Mouse (Mus musculus): ENCODE data around the gene Efna5. TPM values are rescaled to one million over a fixed set of nuclear protein-coding genes. Genes with fewer than 3 reads are reported as not detected.

The Efna5 gene
- polyA plus RNA-seq, 1 experiment from 2014 or later, result 59.8 TPM

- peaks cover 4% of the 10 kb centered on the region for H3K4me1 ChIP-seq
- H3K36me3 ChIP-seq (replicated peaks), result no peaks in the 10 kb centered on the region
- no peak overlapping the region for H3K9ac ChIP-seq
- no peaks in the 10 kb centered on the region for H3K9me3 ChIP-seq
- H3K4me2 ChIP-seq, result no peak overlapping the region
- H3K4me3 ChIP-seq, result no peak overlapping the region
- WGBS, result 40% methylated on average over 1 of the region's 1 CpGs
- H3K27ac ChIP-seq, result no peak overlapping the region
- no peak for ATAC-seq (replicated peaks)
- no peaks in the 10 kb centered on the region for H3K27me3 ChIP-seq (replicated peaks)
Observed at GRCm38 (mm10) chr17:62680737-62681136, 200.4 kb downstream of the Efna5 start.

DNA sequence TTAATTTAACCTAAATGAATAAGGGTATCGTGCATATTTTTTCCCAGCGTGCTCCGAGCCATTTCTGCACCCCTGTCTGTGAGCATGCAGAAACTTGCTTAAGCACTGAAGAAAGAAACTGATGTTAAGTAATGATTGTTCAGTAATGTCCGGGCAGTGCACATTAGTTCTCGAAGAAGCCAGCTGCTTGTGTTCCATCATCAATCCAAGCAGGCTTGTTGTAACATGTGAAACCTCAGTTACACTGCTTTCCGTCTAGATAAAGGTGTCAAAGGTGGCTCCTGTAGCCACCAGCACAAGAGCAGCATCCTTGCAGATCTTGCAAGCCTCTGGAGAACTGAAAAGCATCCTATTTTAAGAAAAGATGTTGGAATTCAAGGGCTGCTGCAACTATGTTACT lies 204.3 kb downstream of the Efna5 start:
- Histone ChIP-seq H3K4me1 (peaks cover 6% of the 10 kb centered on the region), H3K27ac (no peak overlapping the region), H3K27me3 (replicated peaks) (no peaks in the 10 kb centered on the region), H3K4me2 (no peak overlapping the region), H3K4me3 (no peak overlapping the region), H3K9ac (no peak overlapping the region), H3K36me3 (replicated peaks) (no peaks in the 10 kb centered on the region), H3K9me3 (no peaks in the 10 kb centered on the region)
- 75% methylated on average over 6 of the region's 6 CpGs for WGBS
- no peak for ATAC-seq (replicated peaks)

- Histone ChIP-seq H3K4me3 (no peak overlapping the region), H3K9ac (no peak overlapping the region), H3K4me2 (no peak overlapping the region), H3K36me3 (replicated peaks) (no peaks in the 10 kb centered on the region), H3K9me3 (no peaks in the 10 kb centered on the region), H3K27ac (no peak overlapping the region), H3K4me1 (peaks cover 10% of the 10 kb centered on the region), H3K27me3 (replicated peaks) (no peaks in the 10 kb centered on the region)
- 57% methylated on average over 6 of the region's 6 CpGs for WGBS
- ATAC-seq (replicated peaks), result no peak
Observed at GRCm38 (mm10) chr17:62676409-62676808, 204.7 kb downstream of the Efna5 start.

GRCm38 (mm10) chr17:62675811-62676255 lies 205.3 kb downstream of the Efna5 start:
- Histone ChIP-seq H3K9me3 (no peaks in the 10 kb centered on the region), H3K27me3 (replicated peaks) (no peaks in the 10 kb centered on the region), H3K27ac (no peak overlapping the region), H3K36me3 (replicated peaks) (no peaks in the 10 kb centered on the region), H3K4me1 (peaks cover 11% of the 10 kb centered on the region), H3K4me2 (no peak overlapping the region), H3K4me3 (no peak overlapping the region), H3K9ac (no peak overlapping the region)
- WGBS, result 39% methylated on average over 5 of the region's 5 CpGs
- no peak for ATAC-seq (replicated peaks)

DNA sequence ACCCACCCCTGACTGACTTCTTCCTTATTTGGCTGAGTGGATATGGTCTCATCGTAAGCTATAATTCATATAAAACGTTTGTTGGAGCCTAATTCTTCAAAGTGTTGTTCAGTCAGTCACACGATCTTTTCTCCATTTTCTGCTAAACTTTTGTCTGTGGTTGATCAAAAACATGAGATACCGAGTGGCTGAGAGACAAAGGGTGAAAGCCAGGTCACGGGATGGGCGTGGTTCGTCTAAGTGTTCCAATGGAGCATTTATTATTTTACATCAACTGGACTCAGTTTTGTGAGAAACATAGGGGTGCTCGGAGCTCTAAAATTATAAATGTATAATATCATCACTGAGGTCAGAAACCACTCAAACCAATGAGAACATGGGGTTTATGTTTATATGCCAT lies 209.0 kb downstream of the Efna5 start:
- Histone ChIP-seq H3K4me2 (no peak overlapping the region), H3K4me3 (no peak overlapping the region), H3K4me1 (peaks cover 8% of the 10 kb centered on the region; the same call in 1 of the 2 replicates), H3K27me3 (replicated peaks) (no peaks in the 10 kb centered on the region), H3K9me3 (no peaks in the 10 kb centered on the region), H3K27ac (no peak overlapping the region), H3K36me3 (replicated peaks) (no peaks in the 10 kb centered on the region), H3K9ac (no peak overlapping the region)
- WGBS, result 84% methylated on average over 8 of the region's 8 CpGs
- no peak for ATAC-seq (replicated peaks)

GRCm38 (mm10) chr17:62666761-62667160 lies 214.4 kb downstream of the Efna5 start:
- WGBS, result 71% methylated on average over 6 of the region's 6 CpGs
- H3K9me3 ChIP-seq, result no peaks in the 10 kb centered on the region
- H3K4me3 ChIP-seq, result no peak overlapping the region
- H3K4me2 ChIP-seq, result no peak overlapping the region
- H3K4me1 ChIP-seq, result 0 out of 2 replicates have a peak, but pooled peaks cover 17% of the 10 kb centered on the region
- no peak for ATAC-seq (replicated peaks)
- H3K9ac ChIP-seq, result no peak overlapping the region
- no peaks in the 10 kb centered on the region for H3K36me3 ChIP-seq (replicated peaks)
- no peak overlapping the region for H3K27ac ChIP-seq
- H3K27me3 ChIP-seq (replicated peaks), result no peaks in the 10 kb centered on the region

DNA sequence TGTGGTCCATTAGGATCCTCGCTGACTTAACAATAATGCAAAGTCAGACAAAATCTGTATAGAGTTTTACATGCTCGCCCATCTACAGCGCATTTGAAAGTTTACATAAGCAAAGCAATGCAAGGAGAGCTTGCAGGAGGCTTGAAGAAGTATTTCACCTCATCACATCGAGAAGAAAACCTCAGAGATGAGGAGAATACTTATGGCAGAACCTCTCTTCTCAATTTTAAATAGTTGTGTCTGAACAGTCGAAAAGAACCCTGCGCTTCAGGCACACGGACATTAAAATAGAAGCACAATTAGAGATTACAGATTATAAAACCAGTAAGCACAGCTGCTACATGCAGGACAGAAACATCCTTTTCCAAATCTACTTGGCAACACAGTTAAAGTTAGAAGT lies 215.3 kb downstream of the Efna5 start:
- H3K9me3 ChIP-seq, result no peaks in the 10 kb centered on the region
- H3K4me2 ChIP-seq, result no peak overlapping the region
- H3K27me3 ChIP-seq (replicated peaks), result no peaks in the 10 kb centered on the region
- no peak overlapping the region for H3K9ac ChIP-seq
- 78% methylated on average over 7 of the region's 7 CpGs for WGBS
- no peak overlapping the region for H3K27ac ChIP-seq
- H3K4me1 ChIP-seq, result 0 out of 2 replicates have a peak, but pooled peaks cover 11% of the 10 kb centered on the region
- no peak overlapping the region for H3K4me3 ChIP-seq
- no peak for ATAC-seq (replicated peaks)
- no peaks in the 10 kb centered on the region for H3K36me3 ChIP-seq (replicated peaks)

DNA sequence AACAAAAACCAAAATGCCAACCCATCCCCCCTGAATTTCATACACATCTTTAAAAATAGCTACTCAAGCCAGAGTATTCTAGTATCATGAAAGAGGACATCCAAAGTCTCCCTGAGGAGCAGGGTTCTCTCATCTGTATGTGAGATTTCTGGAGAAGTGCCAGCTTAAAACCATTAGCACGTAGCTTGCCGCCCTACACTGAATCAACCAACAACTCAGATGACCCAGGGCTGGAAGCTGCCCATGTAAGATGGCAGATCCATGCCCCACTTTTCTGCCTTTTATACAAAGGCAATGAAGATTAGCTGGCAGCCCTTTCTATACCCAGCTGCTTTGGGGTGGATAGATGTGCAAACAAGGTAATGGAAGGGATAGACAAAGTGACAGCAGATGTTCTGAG lies 216.4 kb downstream of the Efna5 start:
- Histone ChIP-seq H3K27me3 (replicated peaks) (no peaks in the 10 kb centered on the region), H3K36me3 (replicated peaks) (no peaks in the 10 kb centered on the region), H3K4me1 (peaks cover 18% of the 10 kb centered on the region), H3K4me3 (no peak overlapping the region), H3K27ac (no peak overlapping the region), H3K4me2 (no peak overlapping the region), H3K9me3 (no peaks in the 10 kb centered on the region), H3K9ac (no peak overlapping the region)
- WGBS, result 54% methylated on average over 2 of the region's 2 CpGs
- no peak for ATAC-seq (replicated peaks)

DNA sequence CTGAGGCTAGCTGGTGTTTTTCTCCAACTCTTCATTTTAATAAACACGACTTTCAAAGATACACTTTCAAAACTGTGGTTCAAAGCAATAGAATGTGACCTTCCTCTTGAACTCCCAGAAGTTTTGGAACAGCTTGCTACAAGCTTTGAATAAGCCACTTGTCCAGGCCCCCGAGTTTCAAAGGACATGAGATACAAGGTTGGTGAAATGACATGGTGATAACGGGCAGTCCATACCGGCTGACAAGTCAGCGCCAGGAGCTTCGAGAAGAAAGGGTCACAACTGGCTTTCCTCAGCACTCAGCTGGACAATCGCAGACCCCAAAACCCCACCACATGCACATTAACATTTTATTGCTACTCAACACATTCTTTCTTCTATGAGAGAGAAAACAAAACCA lies 219.3 kb downstream of the Efna5 start:
- H3K4me3 ChIP-seq, result no peak overlapping the region
- H3K4me1 ChIP-seq, result peaks cover 39% of the 10 kb centered on the region
- WGBS, result 64% methylated on average over 7 of the region's 7 CpGs
- no peaks in the 10 kb centered on the region for H3K9me3 ChIP-seq
- no peak overlapping the region for H3K27ac ChIP-seq
- no peak overlapping the region for H3K4me2 ChIP-seq
- H3K27me3 ChIP-seq (replicated peaks), result no peaks in the 10 kb centered on the region
- no peak for ATAC-seq (replicated peaks)
- H3K9ac ChIP-seq, result no peak overlapping the region
- no peaks in the 10 kb centered on the region for H3K36me3 ChIP-seq (replicated peaks)

- H3K4me2 ChIP-seq, result peak overlapping the region; percentile 28
- H3K4me3 ChIP-seq, result no peak overlapping the region
- H3K9me3 ChIP-seq, result no peaks in the 10 kb centered on the region
- H3K27me3 ChIP-seq (replicated peaks), result no peaks in the 10 kb centered on the region
- H3K4me1 ChIP-seq, result peaks cover 41% of the 10 kb centered on the region
- H3K9ac ChIP-seq, result no peak overlapping the region
- 29% methylated on average over 14 of the region's 14 CpGs for WGBS
- peak overlapping the region; percentile 59; the same call in 1 of the 2 replicates for H3K27ac ChIP-seq
- peak; percentile 87 for ATAC-seq (replicated peaks)
- H3K36me3 ChIP-seq (replicated peaks), result no peaks in the 10 kb centered on the region
Observed at GRCm38 (mm10) chr17:62659501-62660175, 221.5 kb downstream of the Efna5 start.

DNA sequence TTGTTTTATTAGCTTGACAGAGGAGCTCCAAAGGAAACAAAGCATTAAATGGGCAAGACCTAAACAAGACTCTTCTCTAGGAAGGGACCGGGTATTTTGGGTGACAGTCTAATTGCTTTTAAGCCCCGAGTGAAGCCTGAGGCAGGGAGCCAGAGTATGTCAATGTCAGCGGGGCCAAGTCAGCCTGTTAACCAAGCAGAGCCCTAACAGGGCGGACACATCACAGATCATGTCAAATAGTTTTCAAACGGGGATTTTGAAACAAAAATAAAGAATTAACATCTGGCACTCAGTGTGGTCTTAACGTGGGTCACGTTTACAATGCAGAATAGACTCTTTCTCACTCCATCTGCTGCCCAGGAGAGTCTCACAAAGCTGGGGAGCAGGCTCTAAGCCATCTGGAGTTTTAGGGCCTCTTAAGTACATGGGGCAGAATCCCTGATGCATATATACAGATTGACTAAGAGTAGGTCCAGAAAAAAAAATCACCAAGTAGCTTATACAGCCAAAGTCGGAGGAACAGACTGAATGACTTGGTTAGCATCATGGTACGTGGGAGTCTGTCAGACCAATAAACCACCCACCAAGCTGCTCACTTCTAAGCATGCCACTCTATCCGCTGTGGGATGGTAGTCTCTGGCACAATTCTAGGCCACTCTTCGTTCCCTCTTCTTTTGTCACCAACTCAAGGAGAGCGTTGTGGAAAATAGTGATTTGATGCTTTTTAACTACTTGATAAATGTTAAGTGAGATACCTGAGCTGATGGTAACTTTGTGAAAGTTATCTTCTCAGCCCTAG lies 223.1 kb downstream of the Efna5 start:
- H3K9me3 ChIP-seq, result no peaks in the 10 kb centered on the region
- no peak overlapping the region for H3K4me2 ChIP-seq
- H3K36me3 ChIP-seq (replicated peaks), result no peaks in the 10 kb centered on the region
- no peak overlapping the region for H3K4me3 ChIP-seq
- no peaks in the 10 kb centered on the region for H3K27me3 ChIP-seq (replicated peaks)
- WGBS, result 42% methylated on average over 12 of the region's 12 CpGs
- H3K9ac ChIP-seq, result no peak overlapping the region
- H3K27ac ChIP-seq, result no peak overlapping the region
- ATAC-seq (replicated peaks), result no peak; the same call in 1 of the 2 replicates
- H3K4me1 ChIP-seq, result peaks cover 40% of the 10 kb centered on the region

GRCm38 (mm10) chr17:62657051-62657450 lies 224.1 kb downstream of the Efna5 start:
- H3K27me3 ChIP-seq (replicated peaks), result no peaks in the 10 kb centered on the region
- no peak for ATAC-seq (replicated peaks)
- no peaks in the 10 kb centered on the region for H3K9me3 ChIP-seq
- H3K9ac ChIP-seq, result no peak overlapping the region
- peaks cover 40% of the 10 kb centered on the region for H3K4me1 ChIP-seq
- no peak overlapping the region for H3K4me3 ChIP-seq
- no peak overlapping the region for H3K27ac ChIP-seq
- WGBS, result 74% methylated on average over 7 of the region's 7 CpGs
- H3K36me3 ChIP-seq (replicated peaks), result no peaks in the 10 kb centered on the region
- H3K4me2 ChIP-seq, result no peak overlapping the region

All from midbrain, embryonic 15.5 days (tissue).